Mouse (Mus musculus) frontal cortex, postnatal 14 days (tissue): ENCODE results near the gene Pkdrej.
"Not testable (repeated sequence)": the region's sequence is repeated elsewhere in the genome, so short reads cannot be mapped to it uniquely, and the experiment has no call there.

ENCODE experiments used
- DNase-seq, 2 experiments: peaks; one replicate each; pipeline ENCODE4 v3.0.0; 2022; ENCODE audit warnings: low spot score in 2 of 2

Pkdrej gene

DNA sequence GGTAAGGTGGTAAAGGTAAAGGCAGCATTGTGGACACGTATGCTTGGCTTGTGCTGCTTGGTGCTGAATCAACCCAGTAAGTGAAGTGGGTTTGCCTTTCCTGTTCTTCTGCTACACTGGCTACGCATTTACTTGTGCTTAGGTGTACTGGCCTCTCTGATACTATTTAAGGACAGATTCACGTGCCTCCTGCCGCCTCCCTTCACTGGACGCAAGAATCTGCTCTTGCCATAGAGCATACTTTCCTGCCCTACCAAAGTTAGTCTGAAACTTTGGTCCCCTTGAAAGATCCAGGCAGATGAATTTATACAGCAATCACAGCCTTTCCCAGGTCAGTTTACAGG is 11.1 kb downstream of the Pkdrej start:
- no peak for DNase-seq

DNA sequence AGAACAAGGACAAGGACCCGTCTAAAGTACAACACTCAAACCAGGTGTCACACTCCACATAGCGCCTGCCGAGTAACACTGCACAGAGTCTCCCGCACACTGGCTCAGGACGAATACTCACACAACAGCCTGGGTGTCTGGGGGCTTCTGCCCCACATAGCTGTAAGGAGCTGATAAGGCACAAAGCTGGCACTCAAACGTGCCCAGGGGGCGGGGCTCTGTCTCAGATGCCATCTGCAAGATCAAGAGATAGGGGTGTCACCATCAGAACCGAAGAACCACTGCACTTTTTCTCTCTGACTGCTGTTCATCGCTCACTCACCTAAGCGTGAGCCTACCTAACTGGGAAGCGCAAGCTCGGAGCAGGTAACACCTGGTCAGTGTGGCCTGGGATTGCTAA is 12.4 kb downstream of the Pkdrej start:
- no peak for DNase-seq

DNA sequence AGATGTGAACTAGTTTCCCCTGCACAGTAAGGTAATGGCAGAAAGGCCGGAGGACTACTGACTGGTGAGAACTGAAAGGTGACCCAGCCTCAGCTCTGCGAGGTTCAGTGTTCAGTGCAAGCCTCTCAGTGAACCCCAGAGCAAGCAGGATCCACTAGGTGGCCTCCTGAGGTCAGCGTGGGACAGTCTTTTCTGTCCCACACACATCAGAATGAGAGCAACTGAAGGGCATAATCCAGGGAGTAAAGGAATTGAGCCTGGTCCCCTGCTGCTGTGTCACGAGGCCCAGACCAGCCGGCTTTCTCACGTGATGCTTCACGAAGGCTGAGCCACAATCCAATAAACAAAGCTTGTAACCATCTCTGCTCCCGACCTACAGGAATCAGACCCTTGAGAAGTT is 13.1 kb downstream of the Pkdrej start:
- DNase-seq = no peak

DNA sequence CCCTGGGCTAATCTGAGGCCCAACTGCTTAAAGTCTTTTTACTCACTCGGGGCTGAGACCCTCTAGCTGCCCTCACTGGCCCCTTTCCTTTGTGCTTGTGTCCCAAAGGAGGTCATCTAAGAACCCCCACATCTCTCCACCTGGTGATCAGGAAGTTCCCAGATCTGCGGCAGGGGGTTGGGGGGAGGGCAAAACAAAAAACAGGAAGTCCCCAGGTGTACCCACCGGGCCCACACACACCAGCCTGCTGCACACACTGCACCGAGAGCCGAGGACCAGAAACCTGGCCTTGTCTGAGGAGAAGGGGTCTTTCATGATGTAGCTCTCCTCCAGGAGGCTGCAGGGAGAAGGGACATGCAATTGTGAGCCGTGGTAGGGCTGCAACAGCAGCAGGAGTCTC is 13.5 kb downstream of the Pkdrej start:
- no peak for DNase-seq

DNA sequence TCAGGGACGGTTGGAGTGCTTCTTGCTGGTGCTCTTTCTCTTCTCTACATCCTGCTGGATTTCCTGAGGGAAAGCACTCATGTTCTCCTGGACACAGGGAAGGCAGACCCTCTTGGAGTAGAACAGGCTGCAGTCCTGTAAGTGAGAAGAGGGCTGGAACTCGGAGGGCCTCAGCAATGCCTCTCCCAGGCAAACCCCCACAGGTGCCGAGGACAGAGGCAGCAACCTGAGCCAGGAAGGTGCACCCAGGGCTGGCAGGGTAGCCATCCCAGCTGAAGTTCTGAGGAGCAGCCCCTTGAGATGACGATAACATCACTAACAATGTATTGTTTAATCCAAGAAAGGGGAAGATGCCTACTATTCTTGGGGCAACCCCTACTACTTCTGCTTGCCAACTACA is 14.1 kb downstream of the Pkdrej start:
- DNase-seq = no peak

DNA sequence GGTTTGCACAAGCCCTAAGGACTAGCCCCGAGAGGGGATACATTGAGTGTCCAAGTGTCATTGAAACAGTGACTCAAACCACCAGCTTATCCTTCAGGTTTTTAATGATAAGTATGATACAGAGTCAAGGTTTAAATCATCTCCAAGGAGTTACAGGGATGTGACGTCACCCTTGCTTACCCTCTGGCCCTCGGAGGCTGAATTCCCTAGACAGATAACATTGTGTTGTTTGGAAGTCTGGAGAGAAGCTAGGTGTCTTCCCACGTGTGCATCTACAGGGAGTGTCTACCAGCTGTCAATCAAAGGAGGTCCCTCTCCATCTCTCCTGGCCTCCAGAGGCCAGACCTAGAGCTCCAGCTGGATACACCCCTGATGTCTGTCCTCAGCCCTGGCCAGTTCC is 14.6 kb downstream of the Pkdrej start:
- no peak for DNase-seq

DNA sequence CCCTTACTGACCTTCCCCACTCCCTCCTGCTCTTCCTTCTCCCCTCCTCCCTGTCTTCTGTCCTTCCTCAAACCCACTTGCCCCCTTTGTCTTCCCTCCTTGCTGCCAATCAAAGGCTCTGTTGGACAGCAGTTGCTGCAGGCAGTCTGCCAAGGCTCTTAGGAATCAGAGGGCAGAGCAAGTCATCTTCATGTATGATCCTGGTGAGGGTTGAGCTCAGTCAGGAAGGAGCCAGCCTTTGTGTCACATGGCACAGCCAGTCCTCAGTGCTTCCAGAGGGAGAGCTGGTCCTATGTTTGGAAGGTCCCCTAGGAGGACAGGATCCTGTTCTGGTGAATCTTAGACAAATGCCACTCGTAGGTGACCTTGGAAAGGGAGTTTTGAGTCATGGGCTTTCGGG is 18.6 kb downstream of the Pkdrej start:
- DNase-seq = no peak

DNA sequence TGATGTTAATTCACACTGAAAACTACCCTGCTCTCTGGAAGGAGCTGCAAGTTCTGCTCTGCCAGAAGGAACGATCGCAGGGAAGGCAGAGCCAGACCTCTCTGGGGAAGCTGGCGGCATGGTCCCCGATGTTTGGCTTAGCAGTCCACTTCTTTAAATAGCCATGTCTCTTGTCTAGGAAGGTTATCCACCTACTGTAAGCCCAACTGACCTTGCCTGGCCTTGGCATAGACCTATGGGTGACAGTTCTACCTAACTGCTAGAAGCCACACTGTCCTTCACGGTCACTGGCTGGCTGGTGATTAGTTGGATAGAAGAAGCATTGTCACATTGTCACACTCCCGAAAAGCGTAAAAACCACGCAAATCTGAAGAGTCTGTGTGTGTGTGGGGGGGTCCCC is 22.9 kb downstream of the Pkdrej start:
- no peak for DNase-seq

DNA sequence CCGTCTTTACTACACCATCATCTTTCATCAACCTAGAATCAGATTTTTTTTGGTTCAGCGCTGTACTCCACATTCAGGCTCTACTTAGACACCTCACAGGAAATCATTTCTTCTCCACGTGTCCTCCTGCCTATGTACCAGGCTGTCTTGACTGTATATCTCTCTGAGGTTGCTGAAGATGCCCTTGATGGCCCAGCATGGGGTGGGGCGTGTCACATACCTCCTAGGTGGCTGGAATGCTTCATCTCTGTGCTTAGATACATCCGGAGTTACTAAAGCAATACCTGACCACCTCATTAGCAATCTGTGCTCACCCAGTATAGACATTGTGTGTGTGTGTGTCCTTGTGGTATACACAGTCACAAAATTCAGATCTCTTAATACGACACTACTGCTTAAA is 26.0 kb downstream of the Pkdrej start:
- DNase-seq = no peak

DNA sequence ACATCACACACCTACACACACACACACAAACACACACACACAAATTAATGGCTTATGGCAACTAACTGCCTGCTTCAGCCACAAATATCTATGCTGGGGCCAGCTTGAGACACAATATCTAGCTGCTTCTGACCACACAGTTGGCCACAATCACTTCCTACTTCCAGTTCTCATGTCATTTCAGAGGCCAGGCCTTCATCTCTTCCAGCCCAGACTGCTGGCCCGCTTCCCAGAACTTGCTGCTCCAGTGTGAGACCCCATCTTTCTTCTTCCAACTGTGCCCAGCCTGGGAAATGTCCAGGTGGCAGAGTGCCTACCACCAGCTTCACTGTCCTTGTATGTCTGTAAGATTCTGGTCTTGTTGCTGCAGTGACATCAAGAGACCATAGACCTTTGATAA is 28.7 kb downstream of the Pkdrej start:
- DNase-seq = peak in 1 of 2 experiments; percentile 20

DNA sequence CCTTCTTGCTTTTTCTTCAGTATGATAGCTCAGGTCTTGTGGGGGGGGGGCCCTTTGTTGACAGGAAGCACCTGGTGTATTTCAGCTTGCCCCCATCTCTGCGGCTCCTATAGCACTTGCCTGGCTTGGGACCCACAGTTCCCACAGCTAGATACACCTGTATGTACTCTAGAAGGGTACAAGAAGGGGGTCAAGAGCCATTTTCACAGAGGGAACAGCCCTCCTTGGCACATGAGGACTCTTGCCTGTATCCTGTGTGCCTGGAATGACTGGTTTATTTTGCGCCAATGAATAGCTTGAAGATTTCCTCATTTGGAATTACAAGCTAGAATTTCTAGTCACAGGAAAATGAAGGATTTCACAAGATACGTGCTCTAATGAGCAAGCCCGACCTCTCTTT is 30.1 kb downstream of the Pkdrej start:
- no peak for DNase-seq

DNA sequence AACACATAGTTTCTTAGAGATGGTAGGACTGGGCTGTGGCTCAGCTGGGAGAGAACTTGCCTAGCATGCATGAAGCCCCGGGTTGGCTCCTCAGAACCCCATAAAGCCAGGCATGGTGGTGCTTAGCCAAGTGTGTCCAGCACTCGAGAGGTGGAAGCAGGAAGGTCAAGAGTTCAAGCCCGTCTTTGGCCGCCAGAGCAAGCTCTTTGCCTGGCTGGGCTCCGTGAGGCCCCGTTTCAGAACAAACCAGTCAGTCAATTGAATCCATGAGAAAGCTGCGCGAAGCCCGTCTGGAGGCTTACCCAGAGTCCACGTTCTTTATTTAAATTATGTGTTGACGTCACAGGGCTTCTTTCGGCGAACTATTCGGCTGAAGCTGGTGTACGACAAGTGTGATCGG is 32.9 kb downstream of the Pkdrej start:
- no peak for DNase-seq

DNA sequence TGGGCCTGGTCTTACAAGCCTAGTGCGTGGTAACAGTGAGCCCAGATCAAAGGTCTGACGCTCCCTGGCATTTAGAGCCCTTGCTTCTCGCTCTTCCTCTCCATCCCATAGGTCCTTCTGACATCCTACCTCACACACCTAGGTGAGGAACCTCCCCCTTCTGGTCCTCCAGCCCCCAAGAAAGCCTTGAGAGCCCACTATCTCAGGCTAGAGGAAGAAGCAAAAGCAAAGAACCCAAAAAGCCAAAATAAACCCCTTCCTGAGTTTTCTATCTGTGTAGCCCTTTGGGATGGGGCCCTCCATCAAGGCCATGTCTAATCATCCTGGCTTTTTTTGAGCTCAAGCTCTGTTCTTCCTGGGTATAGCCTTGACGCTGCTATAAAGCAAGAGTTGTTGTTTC is 33.5 kb downstream of the Pkdrej start:
- no peak for DNase-seq

DNA sequence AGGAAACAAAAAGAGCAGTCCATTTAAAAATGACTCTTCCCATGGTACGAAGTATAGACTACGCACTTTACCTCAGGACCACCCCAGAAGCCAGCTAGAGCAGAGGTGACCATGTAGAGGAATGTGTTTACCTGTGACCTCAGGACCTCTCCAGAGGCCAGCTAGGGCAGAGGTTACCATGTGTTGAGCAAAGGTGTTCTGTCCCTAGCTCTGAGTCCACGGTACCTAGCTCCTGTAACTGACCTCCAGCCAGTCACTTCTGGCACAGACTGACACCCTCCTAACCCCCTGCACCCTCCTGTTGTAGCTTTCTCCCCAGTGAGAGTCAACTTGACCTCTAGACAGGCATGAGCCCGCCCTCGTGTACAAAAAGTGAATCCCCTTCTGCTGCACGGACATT is 34.1 kb downstream of the Pkdrej start:
- no peak for DNase-seq

DNA sequence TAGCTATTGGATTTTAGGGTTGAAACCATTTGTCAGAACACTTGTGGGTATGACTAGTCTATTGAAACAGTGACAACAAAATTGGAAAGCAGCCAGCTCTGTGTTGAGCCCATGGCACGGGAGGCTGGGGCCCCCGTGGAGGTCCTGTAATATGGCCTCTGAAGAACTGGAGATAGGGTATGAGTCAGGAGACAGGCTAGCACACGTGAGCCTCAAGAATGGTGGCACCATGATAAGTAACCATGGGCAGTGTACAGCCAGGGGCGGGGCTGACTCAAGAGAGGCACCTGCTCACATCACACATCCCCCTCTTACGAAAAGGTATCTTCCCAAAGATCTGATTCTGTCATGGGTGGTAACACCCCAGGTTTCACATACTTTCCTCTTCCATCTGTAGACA is 34.8 kb downstream of the Pkdrej start:
- DNase-seq = no peak

DNA sequence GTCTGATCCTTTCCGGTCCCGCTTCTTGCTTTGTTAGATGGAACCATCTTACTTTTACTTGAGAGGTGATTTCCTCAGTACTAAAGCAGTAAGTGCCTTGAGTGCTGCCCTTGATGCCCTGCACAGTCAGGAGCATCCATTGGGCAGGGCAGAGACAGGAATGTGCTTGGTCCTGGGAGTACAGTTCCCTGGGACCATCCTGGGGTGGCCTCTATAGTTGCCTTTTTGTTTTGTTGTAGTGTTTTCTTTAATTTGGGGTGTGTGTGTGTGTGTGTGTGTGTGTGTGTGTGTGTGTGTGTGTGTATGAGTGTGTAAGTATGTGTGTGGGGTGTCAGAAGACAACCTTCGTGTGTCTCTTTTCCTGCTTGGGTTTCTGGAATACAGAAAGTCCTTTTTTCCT is 37.2 kb downstream of the Pkdrej start:
- DNase-seq = no peak

DNA sequence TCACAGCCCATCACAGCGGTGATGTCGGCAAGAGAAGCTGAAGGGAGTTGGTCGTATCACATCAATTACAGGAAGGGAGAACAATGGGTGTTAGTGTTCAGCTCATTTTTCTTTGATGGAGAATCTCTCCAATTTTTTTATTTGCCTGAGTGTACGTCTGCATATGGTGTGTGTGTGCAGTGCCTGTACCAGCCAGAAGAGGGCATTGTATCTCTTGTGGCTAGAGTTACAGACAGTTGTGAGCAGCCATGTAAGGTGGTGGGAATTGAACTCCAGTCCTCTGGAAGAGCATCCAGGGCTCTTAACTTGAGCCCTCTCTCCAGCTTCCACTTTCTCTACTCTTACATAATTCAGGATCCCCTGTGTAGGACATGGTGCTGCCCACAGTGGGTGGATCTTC is 38.4 kb downstream of the Pkdrej start:
- DNase-seq = no peak

DNA sequence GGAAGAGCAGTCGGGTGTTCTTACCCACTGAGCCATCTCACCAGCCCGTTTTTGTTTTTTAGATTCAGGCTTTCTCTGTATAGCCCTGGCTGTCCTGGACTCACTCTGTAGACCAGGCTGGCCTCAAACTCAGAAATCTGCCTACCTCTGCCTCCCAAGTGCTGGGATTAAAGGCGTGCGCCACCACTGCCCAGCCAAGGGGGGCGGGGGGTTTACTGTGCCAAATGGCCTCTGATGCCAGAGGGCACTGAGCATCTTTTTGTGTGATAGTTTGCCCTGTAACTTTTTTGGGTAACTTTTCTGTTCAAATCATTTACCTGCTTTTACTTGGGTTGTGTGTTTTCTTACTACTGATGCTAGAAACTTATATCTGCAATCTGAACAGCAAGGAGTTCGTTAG is 42.6 kb downstream of the Pkdrej start:
- not testable (repeated sequence) for DNase-seq

DNA sequence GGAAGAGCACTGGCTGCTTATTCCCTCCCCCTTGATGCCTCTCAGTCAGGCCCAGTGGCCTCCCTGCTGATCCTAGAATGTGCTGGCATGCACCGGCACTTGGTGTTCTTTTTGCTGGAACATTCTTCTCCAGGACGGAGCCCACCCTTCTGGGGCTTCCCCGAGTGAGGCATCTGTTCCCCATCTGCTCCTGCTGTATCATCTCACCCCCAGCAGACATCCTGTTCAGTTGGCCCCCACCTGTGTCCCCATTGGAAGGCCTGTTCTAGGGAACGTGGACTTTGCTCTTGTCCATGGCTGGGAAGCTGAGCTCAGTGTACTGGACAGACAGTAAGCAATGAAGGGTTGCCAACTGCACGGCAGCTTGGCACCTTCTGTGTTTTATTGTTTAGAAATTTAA is 44.8 kb downstream of the Pkdrej start:
- DNase-seq = no peak

DNA sequence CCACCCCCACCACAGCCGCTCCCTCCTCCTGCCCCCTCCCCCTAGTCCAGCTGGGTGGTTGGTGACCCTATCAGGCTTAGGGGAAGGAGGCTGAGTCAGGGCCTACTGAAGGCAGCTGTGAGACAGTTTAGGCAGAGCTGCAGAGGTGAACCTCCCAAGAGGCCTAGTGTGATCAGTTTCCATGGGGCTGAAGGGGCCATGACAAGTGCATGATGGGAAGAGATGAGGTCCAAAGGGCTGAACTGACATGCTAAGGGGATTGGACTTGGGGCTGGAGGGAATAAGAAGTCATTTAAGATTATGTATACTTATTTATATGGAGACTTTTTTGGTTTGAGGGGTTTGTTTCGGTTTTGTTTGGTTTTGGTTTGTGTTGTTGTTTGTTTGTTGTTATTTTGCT is 45.3 kb downstream of the Pkdrej start:
- DNase-seq = no peak

DNA sequence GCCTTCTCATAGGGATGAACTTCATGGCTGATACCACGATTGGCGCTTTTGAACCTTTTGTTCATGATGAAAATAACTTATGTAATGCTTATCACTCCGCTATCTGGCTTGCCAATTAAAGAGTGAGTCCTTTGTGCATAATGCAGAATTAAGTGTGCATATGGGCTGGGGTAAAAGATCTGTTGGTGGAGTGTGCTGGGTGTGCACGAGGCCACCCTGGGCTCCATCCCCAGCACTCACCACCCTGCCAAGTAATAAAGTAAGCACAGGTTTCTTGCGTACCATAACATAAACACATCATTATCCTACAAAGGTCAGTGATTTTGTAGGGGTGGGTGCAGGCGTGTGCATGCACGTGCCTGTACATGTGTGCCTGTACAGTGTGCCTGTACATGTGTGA is 46.5 kb downstream of the Pkdrej start:
- no peak for DNase-seq

DNA sequence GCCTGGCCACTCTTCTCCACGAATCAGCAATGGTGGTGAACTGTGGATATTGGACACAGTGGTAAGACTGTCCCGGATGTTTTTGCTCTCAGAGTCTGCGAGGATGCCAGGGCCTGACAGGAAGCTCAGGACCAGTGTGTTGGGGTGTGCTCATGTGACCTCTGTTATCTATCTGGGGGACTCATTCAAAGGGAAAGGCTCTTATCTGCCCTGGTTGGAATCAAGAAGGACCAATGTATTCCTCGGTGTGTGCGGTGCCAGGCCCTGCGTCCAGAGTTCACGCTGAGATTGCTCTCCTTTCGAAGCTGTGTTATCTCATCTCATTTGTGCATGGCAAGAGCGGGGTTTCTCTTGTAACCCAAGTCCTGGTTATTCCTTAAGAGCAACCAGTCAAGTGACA is 47.1 kb downstream of the Pkdrej start:
- no peak for DNase-seq

DNA sequence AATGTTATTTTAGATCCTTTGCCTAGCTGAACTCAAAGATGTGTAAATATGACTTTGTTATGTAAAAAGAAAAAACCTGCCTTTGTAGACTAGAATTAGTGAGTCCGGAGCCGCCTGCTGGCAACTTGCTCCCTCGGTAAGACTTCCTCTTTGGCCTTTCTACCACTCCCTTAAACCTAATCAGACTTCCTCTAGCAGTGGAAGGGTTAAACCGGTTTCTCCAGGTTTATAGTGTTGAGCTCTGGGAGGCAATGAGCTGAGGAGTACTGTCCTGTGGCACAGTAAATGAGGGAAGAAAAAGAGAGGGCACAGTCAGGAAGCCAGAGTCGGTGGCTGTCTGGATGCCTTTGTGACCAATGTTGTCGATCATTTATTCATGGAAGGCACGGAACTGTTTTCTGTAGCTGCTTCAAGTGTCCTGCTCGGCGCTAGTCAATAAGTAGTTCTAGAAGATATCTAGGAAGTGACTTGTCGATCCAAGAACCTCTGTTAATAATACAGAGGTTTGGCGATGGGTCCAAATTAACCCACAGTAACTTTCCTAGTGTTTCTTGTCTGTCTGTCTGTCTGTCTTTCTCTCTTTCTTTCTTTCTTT is 49.3 kb downstream of the Pkdrej start:
- no peak for DNase-seq

DNA sequence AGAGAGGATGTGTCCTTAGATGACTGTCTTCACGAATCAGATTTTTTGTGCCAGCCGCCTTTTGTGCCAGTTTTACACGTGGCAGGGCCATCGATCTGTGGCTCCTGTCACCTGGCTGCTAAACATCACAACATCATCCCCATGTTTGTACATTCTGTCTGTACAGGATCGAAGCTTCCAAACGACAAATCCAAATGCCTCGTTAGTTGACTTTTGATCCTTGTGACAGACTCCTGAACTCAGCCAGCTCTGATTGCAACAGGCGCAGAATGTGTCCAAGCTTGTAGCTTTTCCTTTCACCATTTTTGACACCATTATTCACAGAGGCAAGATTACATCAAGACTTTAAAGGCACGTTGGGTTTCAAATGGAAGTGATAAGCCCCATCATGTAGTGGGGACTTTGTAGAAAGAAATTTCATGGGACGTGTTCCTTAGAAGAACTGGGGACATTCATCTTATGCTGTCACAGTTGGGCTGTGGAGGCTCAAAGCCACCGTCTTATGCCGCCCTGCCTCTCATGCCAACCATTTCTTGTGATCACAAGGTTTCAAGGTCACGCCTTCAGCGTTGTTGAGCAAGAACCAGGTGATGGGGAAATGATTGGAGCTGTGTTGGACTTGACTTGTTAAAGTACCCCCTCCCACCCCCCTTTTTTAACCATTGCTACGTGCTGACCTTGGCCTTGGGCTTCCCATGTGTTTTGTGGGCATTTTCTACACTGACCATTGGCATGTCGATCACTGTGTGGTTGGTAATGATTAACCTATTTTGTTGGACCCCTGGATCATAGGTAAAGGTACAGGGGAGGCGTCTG is 50.0 kb downstream of the Pkdrej start:
- no peak for DNase-seq
